Mouse (Mus musculus): ENCODE data around the gene Iglon5. TPM values are rescaled to one million over a fixed set of nuclear protein-coding genes. Genes with fewer than 3 reads are reported as not detected.

Gene Iglon5
- polyA plus RNA-seq, 1 experiment from 2014 or later, result 2.0 TPM

- ATAC-seq (replicated peaks; ENCODE audit: low FRiP score) (no peak), DNase-seq (ENCODE audit: low spot score) (no peak)
- Histone ChIP-seq H3K27ac (ENCODE audit: low read depth, low read length) (no peak overlapping the region), H3K27me3 (ENCODE audit: control insufficient read depth, insufficient read depth, low read length) (no peaks in the 10 kb centered on the region), H3K36me3 (ENCODE audit: control insufficient read depth, insufficient read depth, low read length) (no peaks in the 10 kb centered on the region), H3K4me2 (ENCODE audit: low read depth, low read length, severe bottlenecking) (no peak overlapping the region), H3K4me1 (replicated peaks; ENCODE audit: control insufficient read depth, insufficient read depth, low read length) (no peaks in the 10 kb centered on the region), H3K9ac (ENCODE audit: low read length) (no peak overlapping the region), H3K9me3 (ENCODE audit: control insufficient read depth, low read length) (no peaks in the 10 kb centered on the region), H3K4me3 (ENCODE audit: low read depth, low read length) (no peak overlapping the region)
- WGBS, result 61% methylated on average over 4 of the region's 4 CpGs
These were observed 22.0 kb upstream of the Iglon5 start for GRCm38 (mm10) chr7:43511707-43512478.

GRCm38 (mm10) chr7:43495343-43496021 lies 5.6 kb upstream of the Iglon5 start:
- no peak overlapping the region for H3K4me3 ChIP-seq (ENCODE audit: low read depth, low read length)
- DNase-seq (ENCODE audit: low spot score) (peak; percentile 70), ATAC-seq (replicated peaks; ENCODE audit: low FRiP score) (peak; percentile 61)
- 0 out of 2 replicates have a peak, but pooled peaks cover 2% of the 10 kb centered on the region for H3K9me3 ChIP-seq (ENCODE audit: control insufficient read depth, low read length)
- peak overlapping the region; percentile 24; the same call in 1 of the 2 replicates for H3K4me2 ChIP-seq (ENCODE audit: low read depth, low read length, severe bottlenecking)
- H3K4me1 ChIP-seq (replicated peaks; ENCODE audit: control insufficient read depth, insufficient read depth, low read length), result 0 out of 2 replicates have a peak, but pooled peaks cover under 1% of the 10 kb centered on the region
- no peaks in the 10 kb centered on the region for H3K36me3 ChIP-seq (ENCODE audit: control insufficient read depth, insufficient read depth, low read length)
- WGBS, result 12% methylated on average over 21 of the region's 21 CpGs
- H3K27ac ChIP-seq (ENCODE audit: low read depth, low read length), result no peak overlapping the region
- H3K27me3 ChIP-seq (ENCODE audit: control insufficient read depth, insufficient read depth, low read length), result no peaks in the 10 kb centered on the region
- H3K9ac ChIP-seq (ENCODE audit: low read length), result no peak overlapping the region

- Histone ChIP-seq H3K4me2 (ENCODE audit: low read depth, low read length, severe bottlenecking) (no peak overlapping the region; the same call in 1 of the 2 replicates), H3K27me3 (ENCODE audit: control insufficient read depth, insufficient read depth, low read length) (no peaks in the 10 kb centered on the region), H3K4me1 (replicated peaks; ENCODE audit: control insufficient read depth, insufficient read depth, low read length) (peaks cover 3% of the 10 kb centered on the region; the same call in 1 of the 2 replicates), H3K27ac (ENCODE audit: low read depth, low read length) (no peak overlapping the region), H3K36me3 (ENCODE audit: control insufficient read depth, insufficient read depth, low read length) (no peaks in the 10 kb centered on the region), H3K4me3 (ENCODE audit: low read depth, low read length) (no peak overlapping the region), H3K9ac (ENCODE audit: low read length) (no peak overlapping the region), H3K9me3 (ENCODE audit: control insufficient read depth, low read length) (no peaks in the 10 kb centered on the region)
- ATAC-seq (replicated peaks; ENCODE audit: low FRiP score) (no peak), DNase-seq (ENCODE audit: low spot score) (no peak)
- 71% methylated on average over 9 of the region's 9 CpGs for WGBS
These were observed 986 bp upstream of the Iglon5 start for GRCm38 (mm10) chr7:43490861-43491260.

- Histone ChIP-seq H3K4me1 (replicated peaks; ENCODE audit: control insufficient read depth, insufficient read depth, low read length) (peaks cover 3% of the 10 kb centered on the region; the same call in 1 of the 2 replicates), H3K9ac (ENCODE audit: low read length) (peak overlapping the region; percentile 78), H3K27ac (ENCODE audit: low read depth, low read length) (peak overlapping the region; percentile 57; the same call in 1 of the 2 replicates), H3K4me2 (ENCODE audit: low read depth, low read length, severe bottlenecking) (peak overlapping the region; percentile 78), H3K9me3 (ENCODE audit: control insufficient read depth, low read length) (no peaks in the 10 kb centered on the region), H3K4me3 (ENCODE audit: low read depth, low read length) (peak overlapping the region; percentile 63), H3K36me3 (ENCODE audit: control insufficient read depth, insufficient read depth, low read length) (no peaks in the 10 kb centered on the region), H3K27me3 (ENCODE audit: control insufficient read depth, insufficient read depth, low read length) (no peaks in the 10 kb centered on the region)
- 0% methylated on average over 11 of the region's 13 CpGs for WGBS
- ATAC-seq (replicated peaks; ENCODE audit: low FRiP score), result peak; percentile 94
- peak; percentile 94 for DNase-seq (ENCODE audit: low spot score)
These were observed 308 bp upstream of the Iglon5 start for GRCm38 (mm10) chr7:43490182-43490584.

- H3K4me1 ChIP-seq (replicated peaks; ENCODE audit: control insufficient read depth, insufficient read depth, low read length), result peaks cover 3% of the 10 kb centered on the region; the same call in 1 of the 2 replicates
- H3K9me3 ChIP-seq (ENCODE audit: control insufficient read depth, low read length), result no peaks in the 10 kb centered on the region
- no peak overlapping the region for H3K27ac ChIP-seq (ENCODE audit: low read depth, low read length)
- H3K36me3 ChIP-seq (ENCODE audit: control insufficient read depth, insufficient read depth, low read length), result no peaks in the 10 kb centered on the region
- H3K9ac ChIP-seq (ENCODE audit: low read length), result no peak overlapping the region
- ATAC-seq (replicated peaks; ENCODE audit: low FRiP score) (no peak; the same call in 1 of the 2 replicates), DNase-seq (ENCODE audit: low spot score) (no peak)
- WGBS, result 55% methylated on average over 5 of the region's 5 CpGs
- H3K4me2 ChIP-seq (ENCODE audit: low read depth, low read length, severe bottlenecking), result peak overlapping the region; percentile 78; the same call in 1 of the 2 replicates
- no peaks in the 10 kb centered on the region for H3K27me3 ChIP-seq (ENCODE audit: control insufficient read depth, insufficient read depth, low read length)
- peak overlapping the region; percentile 63; the same call in 1 of the 2 replicates for H3K4me3 ChIP-seq (ENCODE audit: low read depth, low read length)
These were observed 1.2 kb downstream of the Iglon5 start for GRCm38 (mm10) chr7:43488646-43489045.

GRCm38 (mm10) chr7:43483236-43483635 lies 6.6 kb downstream of the Iglon5 start:
- Histone ChIP-seq H3K9ac (ENCODE audit: low read length) (no peak overlapping the region), H3K4me3 (ENCODE audit: low read depth, low read length) (no peak overlapping the region), H3K9me3 (ENCODE audit: control insufficient read depth, low read length) (no peaks in the 10 kb centered on the region), H3K36me3 (ENCODE audit: control insufficient read depth, insufficient read depth, low read length) (no peaks in the 10 kb centered on the region), H3K4me1 (replicated peaks; ENCODE audit: control insufficient read depth, insufficient read depth, low read length) (0 out of 2 replicates have a peak, but pooled peaks cover 2% of the 10 kb centered on the region), H3K4me2 (ENCODE audit: low read depth, low read length, severe bottlenecking) (no peak overlapping the region), H3K27ac (ENCODE audit: low read depth, low read length) (no peak overlapping the region), H3K27me3 (ENCODE audit: control insufficient read depth, insufficient read depth, low read length) (no peaks in the 10 kb centered on the region)
- no peak for DNase-seq (ENCODE audit: low spot score)
- 24% methylated on average over 10 of the region's 10 CpGs for WGBS
- ATAC-seq (replicated peaks; ENCODE audit: low FRiP score), result no peak

GRCm38 (mm10) chr7:43482090-43482716 lies 7.7 kb downstream of the Iglon5 start:
- H3K27ac ChIP-seq (ENCODE audit: low read depth, low read length), result no peak overlapping the region
- DNase-seq (ENCODE audit: low spot score) (no peak), ATAC-seq (replicated peaks; ENCODE audit: low FRiP score) (peak; percentile 67)
- H3K4me1 ChIP-seq (replicated peaks; ENCODE audit: control insufficient read depth, insufficient read depth, low read length), result 0 out of 2 replicates have a peak, but pooled peaks cover 2% of the 10 kb centered on the region
- H3K27me3 ChIP-seq (ENCODE audit: control insufficient read depth, insufficient read depth, low read length), result peaks cover 9% of the 10 kb centered on the region
- H3K9ac ChIP-seq (ENCODE audit: low read length), result no peak overlapping the region
- H3K9me3 ChIP-seq (ENCODE audit: control insufficient read depth, low read length), result no peaks in the 10 kb centered on the region
- H3K36me3 ChIP-seq (ENCODE audit: control insufficient read depth, insufficient read depth, low read length), result no peaks in the 10 kb centered on the region
- WGBS, result 49% methylated on average over 8 of the region's 8 CpGs
- H3K4me2 ChIP-seq (ENCODE audit: low read depth, low read length, severe bottlenecking), result no peak overlapping the region
- H3K4me3 ChIP-seq (ENCODE audit: low read depth, low read length), result no peak overlapping the region

GRCm38 (mm10) chr7:43481191-43481590 lies 8.7 kb downstream of the Iglon5 start:
- H3K4me2 ChIP-seq (ENCODE audit: low read depth, low read length, severe bottlenecking), result no peak overlapping the region
- ATAC-seq (replicated peaks; ENCODE audit: low FRiP score) (no peak), DNase-seq (ENCODE audit: low spot score) (no peak)
- H3K9ac ChIP-seq (ENCODE audit: low read length), result no peak overlapping the region
- no peak overlapping the region for H3K27ac ChIP-seq (ENCODE audit: low read depth, low read length)
- no peak overlapping the region for H3K4me3 ChIP-seq (ENCODE audit: low read depth, low read length)
- H3K36me3 ChIP-seq (ENCODE audit: control insufficient read depth, insufficient read depth, low read length), result no peaks in the 10 kb centered on the region
- 73% methylated on average over 3 of the region's 3 CpGs for WGBS
- no peaks in the 10 kb centered on the region for H3K9me3 ChIP-seq (ENCODE audit: control insufficient read depth, low read length)
- peaks cover 17% of the 10 kb centered on the region for H3K27me3 ChIP-seq (ENCODE audit: control insufficient read depth, insufficient read depth, low read length)
- 0 out of 2 replicates have a peak, but pooled peaks cover 3% of the 10 kb centered on the region for H3K4me1 ChIP-seq (replicated peaks; ENCODE audit: control insufficient read depth, insufficient read depth, low read length)
